ENCODE assay signal across 16 mouse cellular contexts in the genomic region with DNA sequence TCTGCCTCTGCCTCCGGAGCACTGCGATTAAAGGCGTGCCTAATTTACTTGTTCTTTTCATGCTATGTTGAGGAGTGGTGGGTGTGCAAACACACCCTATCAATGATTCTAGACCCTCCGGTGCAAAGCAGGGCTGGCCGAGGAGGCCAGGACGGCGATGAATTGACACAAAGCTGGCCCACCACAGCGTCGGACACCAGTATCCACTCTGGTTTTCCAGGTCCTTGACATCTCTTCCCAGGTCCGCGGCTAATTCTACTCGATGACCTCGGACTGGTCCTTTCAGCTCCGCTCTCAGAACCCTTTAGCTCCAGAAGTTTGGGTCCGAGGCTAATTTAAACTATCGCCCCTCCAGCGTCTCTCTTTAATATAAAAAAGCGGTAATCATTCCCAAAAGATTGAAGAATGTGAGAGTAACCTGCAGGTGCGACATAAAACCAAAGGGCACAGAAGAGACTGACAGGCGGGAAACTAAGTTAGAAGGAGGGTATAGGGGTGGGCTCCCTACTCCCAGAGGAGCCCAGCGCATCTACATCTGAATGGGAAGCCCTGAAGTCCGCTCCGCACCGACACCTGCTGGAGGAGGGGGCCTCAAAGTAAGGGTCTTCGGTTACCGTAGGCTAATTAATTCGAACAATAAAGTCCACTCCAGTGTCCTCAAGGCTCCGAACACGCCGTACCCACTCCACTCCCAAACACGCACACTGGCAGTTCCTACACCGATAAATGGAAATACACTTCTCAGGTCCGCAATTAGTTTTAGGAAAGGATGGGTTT. TPM values are rescaled to one million over a fixed set of nuclear protein-coding genes. Genes with fewer than 3 reads are reported as not detected.
DNase-seq lines count a peak whose midpoint lies in the region; ATAC-seq lines count a peak whose summit lies in the region.
"Had no signal": no experiment of that assay in that cellular context is flagged by ENCODE, and none has a peak within 500 bp of the region (broad histone marks: within the 10 kb centered on the region; RNA-seq: fewer than 3 reads in every experiment).

No protein-coding gene starts in this region.

- peak; percentile 57 for DNase-seq in forebrain, embryonic 11.5 days (ENCODE audit: low spot score)
- DNase-seq in midbrain, embryonic 10.5 days (ENCODE audit: low spot score), result peak; percentile 39
- DNase-seq in embryo, embryonic 11 days, result peak; percentile 55
- DNase-seq in induced T-regulatory cell, adult 2 months (ENCODE audit: low read depth), result peak; percentile 12
- DNase-seq in lung, postnatal 25 days (ENCODE audit: low spot score), result no peak
- no peak for DNase-seq in yolk sac, embryonic 10.5 days (ENCODE audit: low spot score)
- DNase-seq: cerebellum, adult 11-12 months; heart, postnatal 14 days; right cerebral cortex, adult 18-20 months had no signal

- peaks cover 81% of the 10 kb centered on the region for H3K27me3 ChIP-seq in forebrain, embryonic 11.5 days (ENCODE audit: control insufficient read depth, insufficient read depth, low read length)
- peaks cover 100% of the 10 kb centered on the region for H3K27me3 ChIP-seq in forebrain, embryonic 13.5 days
- H3K27me3 ChIP-seq in midbrain, embryonic 10.5 days (ENCODE audit: low read depth, poor library complexity, severe bottlenecking), result peaks cover 100% of the 10 kb centered on the region
- H3K27me3 ChIP-seq in midbrain, embryonic 13.5 days, result peaks cover 100% of the 10 kb centered on the region

- WGBS in forebrain, embryonic 11.5 days, result under 1% methylated on average over 33 of the region's 33 CpGs
- under 1% methylated on average over 33 of the region's 33 CpGs for WGBS in forebrain, embryonic 13.5 days
- under 1% methylated on average over 33 of the region's 33 CpGs for WGBS in midbrain, embryonic 10.5 days
- WGBS in midbrain, embryonic 13.5 days, result under 1% methylated on average over 33 of the region's 33 CpGs

- peak overlapping the region; percentile 50; the same call in 1 of the 2 replicates for H3K4me2 ChIP-seq in forebrain, embryonic 11.5 days (ENCODE audit: low read depth, low read length, severe bottlenecking)
- H3K4me2 ChIP-seq in forebrain, embryonic 13.5 days, result no peak overlapping the region
- no peak overlapping the region for H3K4me2 ChIP-seq in midbrain, embryonic 13.5 days (replicated peaks)

- H3K27ac ChIP-seq in forebrain, embryonic 11.5 days (ENCODE audit: low read depth, low read length), result no peak overlapping the region
- H3K27ac ChIP-seq in forebrain, embryonic 13.5 days, result no peak overlapping the region
- H3K27ac ChIP-seq in midbrain, embryonic 10.5 days (replicated peaks), result no peak overlapping the region
- H3K27ac ChIP-seq in midbrain, embryonic 13.5 days, result no peak overlapping the region
- H3K27ac ChIP-seq: limb, embryonic 15.5 days; neural tube, embryonic 13.5 days had no signal

- H3K36me3 ChIP-seq in forebrain, embryonic 11.5 days (ENCODE audit: control insufficient read depth, insufficient read depth, low read length), result no peaks in the 10 kb centered on the region
- H3K36me3 ChIP-seq in forebrain, embryonic 13.5 days (ENCODE audit: poor library complexity, severe bottlenecking), result no peaks in the 10 kb centered on the region
- H3K36me3 ChIP-seq in midbrain, embryonic 10.5 days, result no peaks in the 10 kb centered on the region
- H3K36me3 ChIP-seq in midbrain, embryonic 13.5 days, result no peaks in the 10 kb centered on the region
- H3K36me3 ChIP-seq: G1E; limb, embryonic 15.5 days; neural tube, embryonic 13.5 days had no signal

- peak overlapping the region; percentile 27; the same call in 1 of the 2 replicates for H3K4me3 ChIP-seq in forebrain, embryonic 11.5 days (ENCODE audit: low read depth, low read length)
- no peak overlapping the region for H3K4me3 ChIP-seq in forebrain, embryonic 13.5 days
- H3K4me3 ChIP-seq in midbrain, embryonic 10.5 days, result peak overlapping the region; percentile 52
- H3K4me3 ChIP-seq in midbrain, embryonic 13.5 days (replicated peaks), result no peak overlapping the region; the same call in 1 of the 2 replicates

- ATAC-seq in forebrain, embryonic 11.5 days (replicated peaks; ENCODE audit: low FRiP score), result no peak
- ATAC-seq in forebrain, embryonic 13.5 days, result no peak
- no peak; the same call in 1 of the 2 replicates for ATAC-seq in midbrain, embryonic 13.5 days

- no peak overlapping the region for H3K9ac ChIP-seq in forebrain, embryonic 11.5 days (ENCODE audit: low read length)
- no peak overlapping the region for H3K9ac ChIP-seq in forebrain, embryonic 13.5 days
- H3K9ac ChIP-seq in midbrain, embryonic 13.5 days (replicated peaks), result no peak overlapping the region
- H3K9ac ChIP-seq: limb, embryonic 15.5 days; neural tube, embryonic 13.5 days had no signal

- no peaks in the 10 kb centered on the region for H3K9me3 ChIP-seq in forebrain, embryonic 11.5 days (ENCODE audit: control insufficient read depth, low read length)
- H3K9me3 ChIP-seq in forebrain, embryonic 13.5 days (replicated peaks), result no peaks in the 10 kb centered on the region
- no peaks in the 10 kb centered on the region for H3K9me3 ChIP-seq in midbrain, embryonic 10.5 days (replicated peaks)
- no peaks in the 10 kb centered on the region for H3K9me3 ChIP-seq in midbrain, embryonic 13.5 days
- H3K9me3 ChIP-seq: G1E; limb, embryonic 15.5 days; neural tube, embryonic 13.5 days had no signal

- H3K4me1 ChIP-seq in forebrain, embryonic 11.5 days (replicated peaks; ENCODE audit: control insufficient read depth, insufficient read depth, low read length), result peaks cover 13% of the 10 kb centered on the region; the same call in 1 of the 2 replicates
- H3K4me1 ChIP-seq in forebrain, embryonic 13.5 days, result peaks cover 12% of the 10 kb centered on the region
- peaks cover 39% of the 10 kb centered on the region for H3K4me1 ChIP-seq in midbrain, embryonic 10.5 days
- H3K4me1 ChIP-seq in midbrain, embryonic 13.5 days (replicated peaks), result peaks cover 14% of the 10 kb centered on the region
- H3K4me1 ChIP-seq: neural tube, embryonic 13.5 days had no signal

RNA-seq across cellular contexts. Expression of gene Foxd2, which starts 7.6 kb away (rescaled TPM):
- 1.1 and 1.6 TPM in 2 replicates for polyA plus RNA-seq in forebrain, embryonic 11.5 days (2014; fragmentation: Nextera tagmentation; extraction: Ambion mirVana)
- polyA plus RNA-seq in forebrain, embryonic 13.5 days (2015; fragmentation: Nextera tagmentation; extraction: Ambion mirVana), result 0.22 and 0.30 TPM in 2 replicates
- polyA plus RNA-seq in midbrain, embryonic 10.5 days (2016; fragmentation: Nextera tagmentation; extraction: Ambion mirVana), result 2.1 and 3.3 TPM in 2 replicates
- 0.41 and 0.50 TPM in 2 replicates for polyA plus RNA-seq in midbrain, embryonic 13.5 days (2015; fragmentation: Nextera tagmentation; extraction: Ambion mirVana)

RNA-seq across cellular contexts. Expression of gene Foxe3, which starts 24.8 kb away (rescaled TPM):
- 0.29 and 0.32 TPM in 2 replicates for polyA plus RNA-seq in forebrain, embryonic 11.5 days (2014; fragmentation: Nextera tagmentation; extraction: Ambion mirVana)
- polyA plus RNA-seq in forebrain, embryonic 13.5 days (2015; fragmentation: Nextera tagmentation; extraction: Ambion mirVana), result not detected in 2 replicates
- polyA plus RNA-seq in midbrain, embryonic 10.5 days (2016; fragmentation: Nextera tagmentation; extraction: Ambion mirVana), result 6.7 and 14.7 TPM in 2 replicates
- not detected in 2 replicates for polyA plus RNA-seq in midbrain, embryonic 13.5 days (2015; fragmentation: Nextera tagmentation; extraction: Ambion mirVana)
- polyA plus RNA-seq: G1E; limb, embryonic 15.5 days; lung, adult 2 months; neural tube, embryonic 13.5 days; thymus, postnatal 0 days had no signal

Comparison
In these comparisons a context has a peak if more than half of its experiments do, and no peak if none do; other contexts are left out.
1. H3K4me3 ChIP-seq: peak in forebrain, embryonic 11.5 days (single experiment) and midbrain, embryonic 10.5 days (single experiment); none in forebrain, embryonic 13.5 days (single experiment) and midbrain, embryonic 13.5 days (single experiment).
2. DNase-seq: peak in forebrain, embryonic 11.5 days (single experiment), midbrain, embryonic 10.5 days (single experiment), embryo, embryonic 11 days (single experiment) and induced T-regulatory cell, adult 2 months (single experiment); none in lung, postnatal 25 days (single experiment) and yolk sac, embryonic 10.5 days (single experiment).